Mouse (Mus musculus) brain, embryonic 14.5 days (tissue): ENCODE data around the gene Acpp. TPM values are rescaled to one million over a fixed set of nuclear protein-coding genes. Genes with fewer than 3 reads are reported as not detected.

Experiments
- DNase-seq: peaks from one replicate; pipeline ENCODE4 v3.0.0-alpha.2; 2011; ENCODE audit warnings: low read depth
- CTCF ChIP-seq: fragments of 200-500 bp; IDR thresholded peaks from 2 replicates; pipeline ENCODE4 v1.5.1; 2012; ENCODE audit warnings: inconsistent platforms, mild to moderate bottlenecking, moderate library complexity, borderline replicate concordance; ENCODE audit not compliant: insufficient read depth, insufficient read length; ENCODE audit errors: extremely low read depth
- POLR2A ChIP-seq: fragments of 200-500 bp; IDR thresholded peaks from 2 replicates; pipeline ENCODE4 v1.6.1; 2012; ENCODE audit warnings: mild to moderate bottlenecking, inconsistent platforms, borderline replicate concordance; ENCODE audit not compliant: poor library complexity, insufficient read depth, insufficient read length, severe bottlenecking; ENCODE audit errors: extremely low read depth
- polyA plus RNA-seq: library from polyadenylated mRNA; depleted of rRNA; stranded (reverse); fragments of >200 nt; gene quantifications from 2 replicates; pipeline ENCODE4 v1.2.3, GENCODE M21; 2012; rRNA removed

The Acpp gene
- polyA plus RNA-seq, 1 experiment = 0.23 TPM

- DNase-seq = no peak
- TF ChIP-seq CTCF (no peak), POLR2A (no peak)
Observed at GRCm38 (mm10) chr9:104240146-104240545, 97.4 kb downstream of the Acpp start.

DNA sequence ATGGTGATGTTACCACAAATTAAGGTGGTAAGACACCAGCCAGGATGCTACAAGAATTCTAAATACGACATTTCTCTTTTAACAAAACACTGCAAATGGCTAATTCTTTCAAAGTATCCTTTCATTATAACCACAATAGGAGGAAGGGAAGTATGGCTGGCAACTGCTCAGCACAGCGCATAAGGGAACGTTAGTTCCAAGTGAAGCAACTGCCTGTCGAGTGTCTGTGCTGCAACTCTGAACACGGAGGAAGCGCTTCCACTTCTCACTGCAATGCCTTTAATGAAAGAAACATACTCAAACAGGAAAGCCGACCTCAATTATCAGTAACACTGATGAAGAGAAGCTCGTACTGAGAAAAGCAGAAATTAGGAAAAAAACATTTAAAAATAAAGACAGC lies 98.5 kb downstream of the Acpp start:
- DNase-seq = no peak

More for the DNA sequence above, 98.5 kb downstream of the Acpp start:
- TF ChIP-seq POLR2A (no peak), CTCF (no peak)

Other genes with a start within 250 kb of the Acpp start
- gene Ackr4, start 210.8 kb downstream of the Acpp start, polyA plus RNA-seq = 0.25 and 0.78 TPM in 2 replicates
- gene Dnajc13, start 74.8 kb downstream of the Acpp start, polyA plus RNA-seq = 86.3 and 96.1 TPM in 2 replicates
- 8.4 and 9.1 TPM in 2 replicates for gene Cpne4, start 209.5 kb upstream of the Acpp start, polyA plus RNA-seq